Mouse (Mus musculus) stomach, embryonic 16.5 days (tissue): ENCODE results near the gene Ror2. TPM values are rescaled to one million over a fixed set of nuclear protein-coding genes. Genes with fewer than 3 reads are reported as not detected.

Experiments
- ATAC-seq: fragments of 200-750 bp; cut with Nextera tagmentation; 2 replicates; pipeline ENCODE4 v1.8.0; 2017; ENCODE audit warnings: moderate number of reproducible peaks, moderate TSS enrichment; ENCODE audit not compliant: insufficient read depth, low FRiP score
- H3K27ac ChIP-seq: fragments of 300-500 bp; sonication (generic); 2 replicates; pipeline ENCODE4 v1.5.1; 2014; ENCODE audit warnings: low read length
- H3K27me3 ChIP-seq: fragments of 300-500 bp; sonication (generic); 2 replicates; pipeline ENCODE4 v1.6.1; 2014; ENCODE audit warnings: low read length, control low read depth, mixed read lengths; ENCODE audit not compliant: control insufficient read depth, insufficient read depth
- H3K36me3 ChIP-seq: fragments of 300-500 bp; sonication (generic); 2 replicates; pipeline ENCODE4 v1.6.1; 2014; ENCODE audit warnings: low read length; ENCODE audit not compliant: control insufficient read depth, insufficient read depth
- H3K4me1 ChIP-seq: fragments of 300-500 bp; sonication (generic); 2 replicates; pipeline ENCODE4 v1.6.1; 2014; ENCODE audit warnings: low read length, control low read depth, mixed read lengths; ENCODE audit not compliant: control insufficient read depth, insufficient read depth
- H3K4me2 ChIP-seq: fragments of 300-500 bp; sonication (generic); 2 replicates; pipeline ENCODE4 v1.6.1; 2014; ENCODE audit warnings: low read depth, low read length, mixed read lengths
- H3K4me3 ChIP-seq: fragments of 300-500 bp; sonication (generic); replicated peaks from 2 replicates; pipeline ENCODE4 v1.5.1; 2014; ENCODE audit warnings: mild to moderate bottlenecking, low read length
- H3K9ac ChIP-seq: fragments of 300-500 bp; sonication (generic); 2 replicates; pipeline ENCODE4 v1.6.1; 2014; ENCODE audit warnings: low read length
- H3K9me3 ChIP-seq: fragments of 300-500 bp; sonication (generic); replicated peaks from 2 replicates; pipeline ENCODE4 v1.6.1; 2016; ENCODE audit warnings: low read length, control low read depth; ENCODE audit not compliant: control insufficient read depth
- WGBS: fragments of 180-500 bp; shearing (Covaris S2); extraction: QIAGEN DNeasy Blood & Tissue Kit; methylation state at CpG from one replicate; pipeline ENCODE4 v1.1.7; 2014; 5-methylcytosine and 5-hydroxymethylcytosine counted together
- polyA plus RNA-seq: library from polyadenylated mRNA; unstranded; fragments of >200 nt; fragmentation: Nextera tagmentation; extraction: Ambion mirVana; gene quantifications from 2 replicates; pipeline ENCODE4 v1.2.1, GENCODE M21; 2015

Ror2 gene
- polyA plus RNA-seq, 1 experiment from 2014 or later, result 13.5 TPM

GRCm38 (mm10) chr13:53184149-53184548, 101.8 kb downstream of the Ror2 start:
- no peak overlapping the region for H3K4me3 ChIP-seq
- 78% methylated on average over 5 of the region's 5 CpGs for WGBS

DNA sequence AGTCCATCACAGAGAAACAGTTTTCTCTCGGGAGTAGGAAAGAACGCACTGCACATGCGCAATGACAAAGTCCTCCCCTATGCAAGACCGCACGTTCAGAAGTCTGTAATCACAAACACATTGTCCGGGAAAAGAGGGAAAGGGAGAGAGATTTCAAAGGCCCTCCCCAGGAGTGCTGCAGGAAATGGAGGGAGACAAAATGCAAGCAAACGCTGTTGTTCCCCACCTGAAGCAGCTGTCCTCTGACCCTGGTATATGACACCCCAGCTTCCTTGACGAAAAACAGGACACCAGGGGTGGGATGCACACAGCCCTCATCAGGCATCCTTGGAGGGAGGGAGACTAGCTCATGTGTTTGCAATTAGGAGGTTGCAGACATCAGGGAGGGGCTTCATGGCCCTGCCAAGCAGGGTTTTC, 102.8 kb downstream of the Ror2 start:
- Histone ChIP-seq H3K27me3 (no peaks in the 10 kb centered on the region), H3K9ac (0 out of 2 replicates have a peak overlapping the region, but pooled peaks have one; percentile 26), H3K9me3 (no peaks in the 10 kb centered on the region), H3K36me3 (no peaks in the 10 kb centered on the region), H3K4me2 (no peak overlapping the region), H3K4me1 (peaks cover 29% of the 10 kb centered on the region), H3K27ac (no peak overlapping the region), H3K4me3 (no peak overlapping the region)
- WGBS, result 36% methylated on average over 8 of the region's 8 CpGs
- no peak for ATAC-seq

More at GRCm38 (mm10) chr13:53184149-53184548, 101.8 kb downstream of the Ror2 start:
- no peak overlapping the region for H3K27ac ChIP-seq
- H3K4me2 ChIP-seq, result no peak overlapping the region
- ATAC-seq, result no peak
- H3K36me3 ChIP-seq, result no peaks in the 10 kb centered on the region
- H3K4me1 ChIP-seq, result peaks cover 28% of the 10 kb centered on the region
- no peaks in the 10 kb centered on the region for H3K9me3 ChIP-seq
- no peak overlapping the region for H3K9ac ChIP-seq
- no peaks in the 10 kb centered on the region for H3K27me3 ChIP-seq

- Histone ChIP-seq H3K9me3 (no peaks in the 10 kb centered on the region), H3K27ac (peak overlapping the region; percentile 39), H3K4me2 (peak overlapping the region; percentile 31), H3K9ac (0 out of 2 replicates have a peak overlapping the region, but pooled peaks have one; percentile 28), H3K36me3 (no peaks in the 10 kb centered on the region), H3K4me3 (no peak overlapping the region), H3K27me3 (peaks cover 4% of the 10 kb centered on the region; the same call in 1 of the 2 replicates), H3K4me1 (peaks cover 54% of the 10 kb centered on the region)
- 4% methylated on average over 13 of the region's 13 CpGs for WGBS
- ATAC-seq, result 0 out of 2 replicates have a peak, but pooled peaks have one; percentile 19
These were observed 107.3 kb downstream of the Ror2 start for GRCm38 (mm10) chr13:53178594-53178993.

DNA sequence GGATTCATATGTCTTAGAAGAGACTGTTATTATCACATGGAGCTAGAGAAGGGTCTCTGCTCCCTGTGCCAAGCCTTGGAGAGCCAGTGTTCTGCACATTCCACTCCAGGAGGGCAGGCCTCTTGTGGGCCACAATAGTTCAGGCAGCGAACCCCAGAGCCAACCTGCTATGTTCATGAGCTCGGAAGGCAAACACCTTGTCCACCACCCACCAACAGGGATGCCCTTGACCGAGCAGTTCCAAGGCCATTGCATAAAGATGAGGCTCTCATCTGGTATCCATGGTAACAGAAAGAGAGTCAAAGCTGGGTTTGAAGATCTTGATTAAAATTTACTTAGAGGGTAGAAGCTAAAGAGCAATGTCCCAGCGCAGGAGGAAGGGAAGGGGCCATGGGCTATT, 107.8 kb downstream of the Ror2 start:
- 38% methylated on average over 4 of the region's 4 CpGs for WGBS
- peak overlapping the region; percentile 39; the same call in 1 of the 2 replicates for H3K27ac ChIP-seq
- no peak overlapping the region for H3K4me3 ChIP-seq
- no peak overlapping the region for H3K9ac ChIP-seq
- H3K4me1 ChIP-seq, result peaks cover 50% of the 10 kb centered on the region
- peaks cover 4% of the 10 kb centered on the region; the same call in 1 of the 2 replicates for H3K27me3 ChIP-seq
- H3K9me3 ChIP-seq, result no peaks in the 10 kb centered on the region
- H3K4me2 ChIP-seq, result 0 out of 2 replicates have a peak overlapping the region, but pooled peaks have one; percentile 31
- ATAC-seq, result no peak
- no peaks in the 10 kb centered on the region for H3K36me3 ChIP-seq

DNA sequence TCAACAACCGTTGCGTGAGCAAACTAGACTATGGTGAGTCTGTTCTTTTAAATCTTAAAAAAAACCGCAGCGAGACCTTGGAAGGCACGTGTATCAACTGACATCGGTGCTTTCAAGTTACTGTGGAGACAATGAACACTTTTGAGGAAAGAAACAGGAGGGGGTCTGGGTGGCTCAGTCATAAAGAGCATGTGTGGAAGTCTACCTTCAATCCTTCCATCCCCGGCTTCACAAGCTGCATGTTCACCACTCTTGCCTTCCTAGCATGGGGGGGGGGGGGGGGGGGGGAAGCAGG, 108.6 kb downstream of the Ror2 start:
- no peak overlapping the region for H3K4me2 ChIP-seq
- ATAC-seq, result no peak
- no peak overlapping the region for H3K27ac ChIP-seq
- H3K4me1 ChIP-seq, result peaks cover 47% of the 10 kb centered on the region
- H3K9ac ChIP-seq, result no peak overlapping the region
- peaks cover 4% of the 10 kb centered on the region; the same call in 1 of the 2 replicates for H3K27me3 ChIP-seq
- no peaks in the 10 kb centered on the region for H3K9me3 ChIP-seq
- WGBS, result 47% methylated on average over 7 of the region's 7 CpGs
- no peak overlapping the region for H3K4me3 ChIP-seq
- H3K36me3 ChIP-seq, result no peaks in the 10 kb centered on the region

- 51% methylated on average over 10 of the region's 10 CpGs for WGBS
- no peak for ATAC-seq
These were observed 109.1 kb downstream of the Ror2 start for GRCm38 (mm10) chr13:53176695-53177423.

DNA sequence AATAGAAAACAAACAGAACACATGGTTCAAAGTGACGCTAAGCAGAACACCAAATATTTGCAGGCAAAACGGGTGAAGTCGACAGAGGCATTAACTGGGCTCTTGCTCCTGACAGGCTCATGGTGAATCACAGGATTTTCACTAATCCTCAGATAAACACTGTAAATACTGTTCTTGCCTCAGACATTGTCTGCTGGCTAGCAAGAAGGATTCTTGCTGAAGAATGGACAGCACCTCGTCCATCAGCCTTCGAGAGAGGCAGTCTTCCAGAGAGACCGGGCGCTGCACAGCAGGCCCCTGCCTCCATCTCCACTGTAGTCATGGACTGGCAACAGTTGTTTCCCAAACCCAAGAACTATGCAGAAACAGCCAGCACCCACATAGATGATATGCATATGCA, 110.9 kb downstream of the Ror2 start:
- Histone ChIP-seq H3K27me3 (peaks cover 4% of the 10 kb centered on the region; the same call in 1 of the 2 replicates), H3K27ac (no peak overlapping the region), H3K9ac (no peak overlapping the region), H3K9me3 (no peaks in the 10 kb centered on the region), H3K4me3 (no peak overlapping the region), H3K36me3 (no peaks in the 10 kb centered on the region), H3K4me2 (no peak overlapping the region), H3K4me1 (peaks cover 45% of the 10 kb centered on the region)
- WGBS, result 30% methylated on average over 7 of the region's 7 CpGs
- ATAC-seq, result no peak

More at GRCm38 (mm10) chr13:53176695-53177423, 109.1 kb downstream of the Ror2 start:
- H3K36me3 ChIP-seq, result no peaks in the 10 kb centered on the region
- no peak overlapping the region for H3K4me3 ChIP-seq
- no peak overlapping the region for H3K27ac ChIP-seq
- H3K27me3 ChIP-seq, result peaks cover 4% of the 10 kb centered on the region; the same call in 1 of the 2 replicates
- no peak overlapping the region for H3K9ac ChIP-seq
- H3K9me3 ChIP-seq, result no peaks in the 10 kb centered on the region
- no peak overlapping the region for H3K4me2 ChIP-seq
- peaks cover 47% of the 10 kb centered on the region for H3K4me1 ChIP-seq

DNA sequence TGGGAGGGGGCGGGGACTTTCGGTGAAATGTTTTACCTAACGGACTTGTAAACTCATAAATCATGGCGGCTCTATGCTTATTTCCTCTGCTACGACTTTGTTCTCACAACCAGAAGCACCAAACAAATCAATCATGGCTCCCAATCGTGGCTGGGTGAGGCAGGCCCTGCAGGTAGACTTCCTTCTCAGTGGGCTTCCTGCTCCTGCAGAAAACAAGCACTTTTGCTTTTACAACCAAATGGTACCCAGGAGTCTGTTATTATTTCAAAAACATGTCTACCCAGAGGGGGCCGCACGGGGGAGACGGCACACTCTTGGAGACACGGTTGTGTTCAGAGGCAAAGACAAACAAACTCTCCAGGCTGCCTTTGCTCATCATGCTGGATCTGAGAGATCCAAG, 122.3 kb downstream of the Ror2 start:
- Histone ChIP-seq H3K36me3 (no peaks in the 10 kb centered on the region), H3K27ac (peak overlapping the region; percentile 30; the same call in 1 of the 2 replicates), H3K9me3 (no peaks in the 10 kb centered on the region), H3K4me3 (no peak overlapping the region), H3K9ac (no peak overlapping the region), H3K27me3 (no peaks in the 10 kb centered on the region), H3K4me1 (peaks cover 26% of the 10 kb centered on the region), H3K4me2 (no peak overlapping the region)
- no peak for ATAC-seq
- WGBS, result 21% methylated on average over 10 of the region's 10 CpGs

DNA sequence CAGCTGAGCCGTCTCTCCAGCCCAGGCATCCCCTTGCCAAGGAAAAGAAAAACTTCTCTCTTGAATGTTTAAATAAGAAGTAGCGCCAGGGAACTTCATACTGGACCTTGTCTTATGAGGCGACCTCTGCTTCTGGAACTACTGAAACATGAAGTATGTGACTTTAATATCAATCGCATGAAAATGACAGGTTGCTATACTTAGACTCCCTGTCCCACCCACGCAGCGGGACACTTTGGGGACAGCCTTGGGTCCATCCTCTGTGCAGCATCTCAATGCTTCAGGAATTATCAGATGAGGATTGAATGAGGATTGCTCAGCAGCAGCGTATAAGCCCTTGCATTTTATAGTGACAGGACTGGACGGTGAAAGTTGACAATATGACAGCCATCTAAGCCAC, 122.9 kb downstream of the Ror2 start:
- ATAC-seq, result no peak; the same call in 1 of the 2 replicates

More for the DNA sequence above, 122.9 kb downstream of the Ror2 start:
- Histone ChIP-seq H3K4me3 (no peak overlapping the region), H3K9me3 (no peaks in the 10 kb centered on the region), H3K27ac (peak overlapping the region; percentile 4; the same call in 1 of the 2 replicates), H3K9ac (no peak overlapping the region), H3K27me3 (no peaks in the 10 kb centered on the region), H3K4me1 (peaks cover 32% of the 10 kb centered on the region), H3K4me2 (no peak overlapping the region), H3K36me3 (no peaks in the 10 kb centered on the region)
- 39% methylated on average over 8 of the region's 8 CpGs for WGBS
